Mouse (Mus musculus) stomach, embryonic 14.5 days (tissue): ENCODE data around the gene Gm6871. TPM values are rescaled to one million over a fixed set of nuclear protein-coding genes. Genes with fewer than 3 reads are reported as not detected.
"Not testable (repeated sequence)": the region's sequence is repeated elsewhere in the genome, so short reads cannot be mapped to it uniquely, and the experiment has no call there.

Source experiments
- ATAC-seq: fragments of 200-750 bp; cut with Nextera tagmentation; 2 replicates; pipeline ENCODE4 v1.8.0; 2017; ENCODE audit warnings: low read depth, moderate TSS enrichment; ENCODE audit not compliant: insufficient number of reproducible peaks, insufficient read depth, low FRiP score
- H3K27ac ChIP-seq: fragments of 300-500 bp; sonication (generic); 2 replicates; pipeline ENCODE4 v1.5.1; 2014; ENCODE audit warnings: mild to moderate bottlenecking, low read length, moderate library complexity, mixed read lengths
- H3K27me3 ChIP-seq: fragments of 300-500 bp; sonication (generic); 2 replicates; pipeline ENCODE4 v1.6.1; 2014; ENCODE audit warnings: low read length, control low read depth, mixed read lengths; ENCODE audit not compliant: control insufficient read depth, insufficient read depth
- H3K36me3 ChIP-seq: fragments of 300-500 bp; sonication (generic); 2 replicates; pipeline ENCODE4 v1.6.1; 2014; ENCODE audit warnings: mild to moderate bottlenecking, control low read depth, low read length, moderate library complexity, mixed read lengths; ENCODE audit not compliant: control insufficient read depth, insufficient read depth
- H3K4me1 ChIP-seq: fragments of 300-500 bp; sonication (generic); 2 replicates; pipeline ENCODE4 v1.6.1; 2014; ENCODE audit warnings: low read length, control low read depth, mixed read lengths; ENCODE audit not compliant: control insufficient read depth, insufficient read depth
- H3K4me2 ChIP-seq: fragments of 300-500 bp; sonication (generic); replicated peaks from 2 replicates; pipeline ENCODE4 v1.6.1; 2014; ENCODE audit warnings: low read depth, low read length, control low read depth
- H3K4me3 ChIP-seq: fragments of 300-500 bp; sonication (generic); 2 replicates; pipeline ENCODE4 v1.5.1; 2014; ENCODE audit warnings: low read depth, low read length, control low read depth
- H3K9ac ChIP-seq: fragments of 300-500 bp; sonication (generic); replicated peaks from 2 replicates; pipeline ENCODE4 v1.6.1; 2014; ENCODE audit warnings: low read depth, mild to moderate bottlenecking, control low read depth, low read length, moderate library complexity, mixed read lengths
- H3K9me3 ChIP-seq: fragments of 300-500 bp; sonication (generic); 2 replicates; pipeline ENCODE4 v1.6.1; 2016; ENCODE audit warnings: low read depth, low read length, control low read depth; ENCODE audit not compliant: control insufficient read depth
- whole genome bisulfite sequencing: fragments of 180-500 bp; shearing (Covaris S2); extraction: QIAGEN DNeasy Blood & Tissue Kit; methylation state at CpG from one replicate; pipeline ENCODE4 v1.1.7; 2014; 5-methylcytosine and 5-hydroxymethylcytosine counted together
- polyA plus RNA-seq: library from polyadenylated mRNA; unstranded; fragments of >200 nt; fragmentation: Nextera tagmentation; extraction: Ambion mirVana; gene quantifications from 2 replicates; pipeline ENCODE4 v1.2.1, GENCODE M21; 2014

Gene Gm6871
- polyA plus RNA-seq, 1 experiment from 2014 or later = not detected

- H3K9me3 ChIP-seq = no peaks in the 10 kb centered on the region
- WGBS = 79% methylated on average over 2 of the region's 2 CpGs
- H3K36me3 ChIP-seq = no peaks in the 10 kb centered on the region
- H3K4me2 ChIP-seq = no peak overlapping the region
- H3K4me1 ChIP-seq = no peaks in the 10 kb centered on the region
- H3K4me3 ChIP-seq = no peak overlapping the region
- H3K27me3 ChIP-seq = no peaks in the 10 kb centered on the region
- H3K27ac ChIP-seq = no peak overlapping the region
- ATAC-seq = no peak
- no peak overlapping the region for H3K9ac ChIP-seq
Observed at GRCm38 (mm10) chr7:41577956-41578355, 4.5 kb upstream of the Gm6871 start.

GRCm38 (mm10) chr7:41560681-41561080 is 12.8 kb downstream of the Gm6871 start:
- Histone ChIP-seq H3K36me3 (no peaks in the 10 kb centered on the region), H3K4me1 (no peaks in the 10 kb centered on the region), H3K27me3 (no peaks in the 10 kb centered on the region), H3K9ac (no peak overlapping the region), H3K4me3 (no peak overlapping the region), H3K27ac (no peak overlapping the region), H3K9me3 (no peaks in the 10 kb centered on the region; the same call in 1 of the 2 replicates), H3K4me2 (no peak overlapping the region)
- ATAC-seq = no peak
- WGBS = 65% methylated on average over 8 of the region's 8 CpGs

GRCm38 (mm10) chr7:41512672-41513071 is 60.8 kb downstream of the Gm6871 start:
- no peak for ATAC-seq
- Histone ChIP-seq H3K9me3 (no peaks in the 10 kb centered on the region), H3K4me2 (no peak overlapping the region), H3K4me3 (no peak overlapping the region), H3K4me1 (no peaks in the 10 kb centered on the region), H3K27me3 (no peaks in the 10 kb centered on the region), H3K36me3 (no peaks in the 10 kb centered on the region), H3K9ac (no peak overlapping the region), H3K27ac (no peak overlapping the region)
- WGBS = 92% methylated on average over 3 of the region's 3 CpGs

DNA sequence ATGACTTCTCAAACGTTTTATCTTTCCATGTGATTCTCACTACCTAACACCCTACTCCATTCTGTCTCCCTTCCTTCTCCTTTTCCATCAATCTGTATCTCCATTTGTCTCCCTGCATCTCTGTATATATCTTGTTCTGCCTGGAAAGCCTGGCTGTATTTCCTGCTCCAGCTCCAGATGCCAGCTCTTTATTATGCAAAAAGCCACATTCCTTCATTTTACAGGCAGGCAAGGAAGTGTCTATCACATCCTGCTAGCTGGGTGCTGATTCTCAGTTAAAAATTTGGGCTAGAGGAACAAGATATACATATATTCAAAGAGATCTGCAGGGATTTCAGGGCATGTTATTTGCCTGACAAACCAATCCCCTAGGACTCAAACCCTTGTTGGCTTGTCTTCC is 61.3 kb downstream of the Gm6871 start:
- Histone ChIP-seq H3K4me1 (no peaks in the 10 kb centered on the region), H3K9me3 (no peaks in the 10 kb centered on the region), H3K4me2 (no peak overlapping the region), H3K27me3 (no peaks in the 10 kb centered on the region), H3K36me3 (no peaks in the 10 kb centered on the region), H3K27ac (no peak overlapping the region), H3K4me3 (no peak overlapping the region), H3K9ac (no peak overlapping the region)
- ATAC-seq = no peak
- 13% methylated on average over 1 of the region's 1 CpGs for WGBS

GRCm38 (mm10) chr7:41502402-41502801 is 71.1 kb downstream of the Gm6871 start:
- no peak for ATAC-seq
- 52% methylated on average over 1 of the region's 1 CpGs for WGBS

GRCm38 (mm10) chr7:41500151-41500934 is 73.1 kb downstream of the Gm6871 start:
- no peak for ATAC-seq
- no peaks in the 10 kb centered on the region for H3K27me3 ChIP-seq

More at GRCm38 (mm10) chr7:41502402-41502801, 71.1 kb downstream of the Gm6871 start:
- no peak overlapping the region for H3K4me2 ChIP-seq
- H3K4me1 ChIP-seq = no peaks in the 10 kb centered on the region
- H3K27ac ChIP-seq = no peak overlapping the region
- no peaks in the 10 kb centered on the region for H3K36me3 ChIP-seq
- H3K27me3 ChIP-seq = no peaks in the 10 kb centered on the region
- H3K9me3 ChIP-seq = no peaks in the 10 kb centered on the region
- no peak overlapping the region for H3K9ac ChIP-seq
- H3K4me3 ChIP-seq = no peak overlapping the region

DNA sequence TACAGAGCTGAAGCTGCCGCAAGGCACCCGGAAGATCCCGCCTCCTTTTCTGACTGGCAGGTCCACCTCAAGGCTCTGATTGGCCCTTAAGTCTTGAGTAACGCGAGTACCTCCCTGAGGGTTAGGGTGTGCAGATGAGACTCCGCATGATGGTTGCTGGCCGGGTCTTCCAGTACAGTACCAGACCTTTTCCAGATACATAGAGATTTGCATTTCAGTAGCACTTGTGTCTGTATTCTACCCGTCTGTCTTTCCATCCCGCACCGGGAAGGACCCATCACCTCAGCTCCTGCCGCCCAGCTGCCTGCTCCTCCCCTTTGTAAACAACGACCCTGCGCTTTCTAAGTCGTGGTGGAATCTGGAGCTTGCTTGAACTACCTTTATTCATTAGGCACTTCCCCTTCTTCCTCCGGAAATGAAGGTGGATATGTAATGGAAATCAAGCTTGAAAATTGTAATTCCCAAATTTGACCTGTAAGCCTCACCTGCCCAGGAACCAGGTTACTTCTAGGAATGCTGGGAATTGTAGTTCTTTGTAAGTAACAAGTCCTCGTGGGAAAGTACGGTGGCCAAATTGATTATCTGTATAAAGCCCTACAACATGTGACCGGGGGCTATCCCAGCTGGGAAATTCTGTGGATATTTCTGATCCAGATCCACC is 73.9 kb downstream of the Gm6871 start, which contains the start of the genes Gm20449 and AW146154:
Gene Gm20449, minus strand, starts transcription at position 29 of the 661 bp plus-strand sequence.
Gene AW146154, minus strand, starts transcription at position 502 of the 661 bp plus-strand sequence.
- Histone ChIP-seq H3K9me3 (peaks cover 2% of the 10 kb centered on the region; the same call in 1 of the 2 replicates), H3K4me2 (peak within 1 kb of the TSS; percentile 78), H3K4me3 (peak within 1 kb of the TSS; percentile 60), H3K4me1 (no peaks in the 10 kb centered on the region), H3K27me3 (no peaks in the 10 kb centered on the region), H3K36me3 (no peaks in the 10 kb centered on the region), H3K27ac (peak within 1 kb of the TSS; percentile 61; the same call in 1 of the 2 replicates), H3K9ac (peak within 1 kb of the TSS; percentile 33; the same call in 1 of the 2 replicates)
- peak; percentile 97 for ATAC-seq
- WGBS = 0% methylated on average over 18 of the region's 18 CpGs

More at GRCm38 (mm10) chr7:41500151-41500934, 73.1 kb downstream of the Gm6871 start:
- peak overlapping the region; percentile 60 for H3K4me3 ChIP-seq
- no peaks in the 10 kb centered on the region for H3K36me3 ChIP-seq
- H3K4me1 ChIP-seq = no peaks in the 10 kb centered on the region
- H3K9ac ChIP-seq = peak overlapping the region; percentile 21; the same call in 1 of the 2 replicates
- WGBS = 16% methylated on average over 22 of the region's 22 CpGs
- no peak overlapping the region for H3K27ac ChIP-seq
- no peaks in the 10 kb centered on the region for H3K9me3 ChIP-seq
- peak overlapping the region; percentile 78 for H3K4me2 ChIP-seq

- Histone ChIP-seq H3K4me2 (peak overlapping the region; percentile 78), H3K9ac (peak overlapping the region; percentile 33; the same call in 1 of the 2 replicates), H3K27ac (peak overlapping the region; percentile 61; the same call in 1 of the 2 replicates), H3K4me3 (peak overlapping the region; percentile 60)
- not testable (repeated sequence) for H3K27me3 ChIP-seq, H3K36me3 ChIP-seq, ATAC-seq, H3K9me3 ChIP-seq, H3K4me1 ChIP-seq
- 0% methylated on average over 6 of the region's 6 CpGs for WGBS
Observed at GRCm38 (mm10) chr7:41499018-41499388, 74.5 kb downstream of the Gm6871 start.
